7 mouse cellular contexts compared by ENCODE assay signal in genomic region chr7:64871987-64872742, GRCm38 (mm10). TPM values are rescaled to one million over a fixed set of nuclear protein-coding genes. Genes with fewer than 3 reads are reported as not detected.
DNase-seq lines count a peak whose midpoint lies in the region; ATAC-seq and TF ChIP-seq lines count a peak whose summit lies in the region.

No protein-coding gene starts in this region.

- no peaks in the 10 kb centered on the region for H3K9me3 ChIP-seq in lung, embryonic 15.5 days
- H3K9me3 ChIP-seq in hindbrain, embryonic 12.5 days (replicated peaks), result no peaks in the 10 kb centered on the region
- no peaks in the 10 kb centered on the region for H3K9me3 ChIP-seq in midbrain, embryonic 10.5 days (replicated peaks)

- DNase-seq in lung, postnatal 14 days, result no peak
- DNase-seq in midbrain, embryonic 10.5 days (ENCODE audit: low spot score), result peak; percentile 27
- DNase-seq in adipocyte (ENCODE audit: low spot score), result no peak
- no peak for DNase-seq in left cerebral cortex, adult 18-20 months (ENCODE audit: low spot score in 2 of 2)

- peaks cover 16% of the 10 kb centered on the region for H3K4me1 ChIP-seq in lung, embryonic 15.5 days
- peaks cover 10% of the 10 kb centered on the region for H3K4me1 ChIP-seq in cortical plate, adult 2 months (ENCODE audit: control insufficient read depth, insufficient read depth, low read length)
- H3K4me1 ChIP-seq in hindbrain, embryonic 12.5 days, result peaks cover 22% of the 10 kb centered on the region
- H3K4me1 ChIP-seq in midbrain, embryonic 10.5 days, result peaks cover 43% of the 10 kb centered on the region

- H3K4me3 ChIP-seq in lung, embryonic 15.5 days, result peak overlapping the region; percentile 75
- peak overlapping the region; percentile 90 for H3K4me3 ChIP-seq in cortical plate, adult 2 months (ENCODE audit: insufficient read depth, low read length)
- H3K4me3 ChIP-seq in hindbrain, embryonic 12.5 days, result peak overlapping the region; percentile 87
- peak overlapping the region; percentile 73 for H3K4me3 ChIP-seq in midbrain, embryonic 10.5 days

- H3K27me3 ChIP-seq in lung, embryonic 15.5 days, result no peaks in the 10 kb centered on the region
- H3K27me3 ChIP-seq in hindbrain, embryonic 12.5 days, result no peaks in the 10 kb centered on the region
- H3K27me3 ChIP-seq in midbrain, embryonic 10.5 days (ENCODE audit: low read depth, poor library complexity, severe bottlenecking), result no peaks in the 10 kb centered on the region

- peak overlapping the region; percentile 69 for H3K4me2 ChIP-seq in lung, embryonic 15.5 days
- H3K4me2 ChIP-seq in hindbrain, embryonic 12.5 days (replicated peaks), result peak overlapping the region; percentile 85

- peak overlapping the region; percentile 94 for H3K27ac ChIP-seq in lung, embryonic 15.5 days
- peak overlapping the region; percentile 75 for H3K27ac ChIP-seq in cortical plate, adult 2 months (ENCODE audit: insufficient read depth, low read length)
- H3K27ac ChIP-seq in hindbrain, embryonic 12.5 days, result peak overlapping the region; percentile 96
- H3K27ac ChIP-seq in midbrain, embryonic 10.5 days (replicated peaks), result peak overlapping the region; percentile 97

- 0 out of 2 replicates have a peak, but pooled peaks cover 3% of the 10 kb centered on the region for H3K36me3 ChIP-seq in lung, embryonic 15.5 days
- 0 out of 2 replicates have a peak, but pooled peaks cover 2% of the 10 kb centered on the region for H3K36me3 ChIP-seq in hindbrain, embryonic 12.5 days
- peaks cover 15% of the 10 kb centered on the region for H3K36me3 ChIP-seq in midbrain, embryonic 10.5 days

- 1% methylated on average over 33 of the region's 33 CpGs for WGBS in lung, embryonic 15.5 days
- WGBS in hindbrain, embryonic 12.5 days, result 2% methylated on average over 33 of the region's 33 CpGs
- 2% methylated on average over 33 of the region's 33 CpGs for WGBS in midbrain, embryonic 10.5 days

- peak; percentile 65 for ATAC-seq in lung, embryonic 15.5 days (ENCODE audit: borderline replicate concordance, extremely low read depth, low FRiP score, low TSS enrichment)
- ATAC-seq in hindbrain, embryonic 12.5 days (ENCODE audit: low FRiP score), result peak; percentile 79; the same call in 1 of the 2 replicates

- no peak for TF ChIP-seq CTCF in cortical plate, adult 2 months (IDR thresholded peaks at IDR 0.05; ENCODE audit: extremely low read depth, insufficient read depth, low read length)

- peak overlapping the region; percentile 89 for H3K9ac ChIP-seq in lung, embryonic 15.5 days
- peak overlapping the region; percentile 96 for H3K9ac ChIP-seq in hindbrain, embryonic 12.5 days

- TF ChIP-seq POLR2A in cortical plate, adult 2 months (IDR thresholded peaks at IDR 0.05; ENCODE audit: extremely low read depth, insufficient read depth, low read length), result no peak

RNA-seq across cellular contexts. Expression of gene Nsmce3, which starts 0.6 kb away (rescaled TPM):
- polyA plus RNA-seq in lung, embryonic 15.5 days (2015; fragmentation: Nextera tagmentation; extraction: Ambion mirVana), result 11.3 and 11.7 TPM in 2 replicates
- 8.9 and 9.4 TPM in 2 replicates for polyA plus RNA-seq in cortical plate, adult 2 months (2012; rRNA removed)
- 10.9 and 11.1 TPM in 2 replicates for polyA plus RNA-seq in hindbrain, embryonic 12.5 days (2016; fragmentation: Nextera tagmentation; extraction: Ambion mirVana)
- polyA plus RNA-seq in midbrain, embryonic 10.5 days (2016; fragmentation: Nextera tagmentation; extraction: Ambion mirVana), result 11.6 and 12.5 TPM in 2 replicates
- 10 to 100 TPM; 10.6 to 11.7 TPM for total RNA-seq in left cerebral cortex, adult 18-20 months (2021)
